Mouse (Mus musculus): Measurements from ENCODE around the gene Rdh16f2. TPM values are rescaled to one million over a fixed set of nuclear protein-coding genes. Genes with fewer than 3 reads are reported as not detected.
"Not testable (repeated sequence)": the region's sequence is repeated elsewhere in the genome, so short reads cannot be mapped to it uniquely, and the experiment has no call there.

Gene Rdh16f2
- polyA plus RNA-seq, 1 experiment = not detected

DNA sequence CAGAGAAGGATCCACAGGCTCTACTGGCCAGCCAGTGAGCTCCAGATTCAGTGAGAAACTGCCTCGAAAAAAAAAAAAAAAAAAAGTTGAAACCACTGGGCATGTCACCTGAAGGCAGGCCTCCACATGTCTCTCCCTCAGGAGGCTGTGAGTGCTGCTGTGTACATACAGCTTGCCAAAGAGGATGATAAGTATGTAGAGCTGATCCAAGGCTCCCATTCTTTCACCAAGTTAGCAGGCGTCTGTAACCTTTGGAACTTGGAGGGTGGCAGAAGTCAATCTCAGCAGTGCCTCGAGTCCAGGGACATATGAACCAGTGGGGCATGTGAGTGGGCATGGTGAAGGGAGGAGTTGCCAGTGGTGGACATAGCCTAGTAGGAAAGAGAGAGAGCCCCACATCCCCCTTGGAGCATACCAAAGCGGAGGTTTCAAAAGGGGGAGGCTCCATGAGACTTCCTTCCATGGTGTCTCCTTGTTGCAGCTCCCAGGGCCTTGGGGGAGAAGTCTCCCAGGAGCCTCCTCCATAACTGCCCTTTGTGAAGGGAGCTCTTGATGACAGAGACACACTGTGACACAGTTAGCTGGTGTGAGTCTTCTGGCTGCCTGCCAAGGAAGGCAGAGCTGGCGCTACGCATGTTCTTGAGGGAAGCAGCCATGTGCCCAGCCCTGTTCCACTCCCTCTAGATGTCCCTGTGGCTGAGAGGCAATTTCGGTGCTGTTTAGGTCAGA is 38.6 kb downstream of the Rdh16f2 start:
- TF ChIP-seq FLI1 (IDR thresholded peaks at IDR 0.05; ENCODE audit: low read length) = no peak
- TF ChIP-seq GATA1 (IDR thresholded peaks at IDR 0.05; ENCODE audit: borderline replicate concordance, low read length) = no peak
- no peaks in the 10 kb centered on the region for H3K4me1 ChIP-seq
- no peak overlapping the region for H3K4me3 ChIP-seq (replicated peaks)
- no peaks in the 10 kb centered on the region for H3K36me3 ChIP-seq (replicated peaks; ENCODE audit: low read length)
- H3K9me3 ChIP-seq = no peaks in the 10 kb centered on the region
- peaks cover 13% of the 10 kb centered on the region for H3K27me3 ChIP-seq (replicated peaks)

DNA sequence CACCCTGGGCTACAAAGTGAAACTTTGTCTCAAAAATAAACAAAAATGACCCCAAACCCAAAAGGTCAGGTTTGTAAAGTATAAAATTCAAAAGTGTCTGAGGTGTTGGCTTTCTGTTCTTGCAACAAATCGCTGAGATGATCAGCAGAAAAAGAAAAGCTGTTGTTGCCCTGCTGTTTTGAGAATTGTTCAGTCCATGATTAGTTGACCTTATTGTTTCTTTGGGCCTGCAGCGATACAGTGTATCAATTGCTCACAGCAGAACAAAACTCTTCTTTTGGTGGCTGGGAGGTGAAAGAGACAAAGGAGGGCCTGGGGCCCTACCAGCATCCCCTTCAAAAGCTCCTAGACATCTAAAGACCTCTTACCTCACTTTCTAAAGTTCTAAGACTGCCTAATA is 39.9 kb downstream of the Rdh16f2 start:
- peaks cover 11% of the 10 kb centered on the region for H3K27me3 ChIP-seq (replicated peaks)
- TF ChIP-seq FLI1 (IDR thresholded peaks at IDR 0.05; ENCODE audit: low read length) (no peak), GATA1 (IDR thresholded peaks at IDR 0.05; ENCODE audit: borderline replicate concordance, low read length) (no peak)
- H3K36me3 ChIP-seq (replicated peaks; ENCODE audit: low read length) = no peaks in the 10 kb centered on the region
- H3K4me1 ChIP-seq = no peaks in the 10 kb centered on the region
- H3K4me3 ChIP-seq (replicated peaks) = no peak overlapping the region
- H3K9me3 ChIP-seq = no peaks in the 10 kb centered on the region

- TF ChIP-seq FLI1 (IDR thresholded peaks at IDR 0.05; ENCODE audit: low read length) (no peak), GATA1 (IDR thresholded peaks at IDR 0.05; ENCODE audit: borderline replicate concordance, low read length) (no peak)
- H3K9me3 ChIP-seq = no peaks in the 10 kb centered on the region
- H3K27me3 ChIP-seq (replicated peaks) = peaks cover 10% of the 10 kb centered on the region
- no peak overlapping the region for H3K4me3 ChIP-seq (replicated peaks)
- H3K36me3 ChIP-seq (replicated peaks; ENCODE audit: low read length) = no peaks in the 10 kb centered on the region
- no peaks in the 10 kb centered on the region for H3K4me1 ChIP-seq
Measured at GRCm38 (mm10) chr10:127907386-127907951, 41.2 kb downstream of the Rdh16f2 start.

GRCm38 (mm10) chr10:127915578-127915977 is 49.3 kb downstream of the Rdh16f2 start:
- Histone ChIP-seq H3K4me3 (replicated peaks) (no peak overlapping the region), H3K36me3 (replicated peaks; ENCODE audit: low read length) (no peaks in the 10 kb centered on the region), H3K4me1 (no peaks in the 10 kb centered on the region), H3K9me3 (peaks cover 12% of the 10 kb centered on the region), H3K27me3 (replicated peaks) (peaks cover 6% of the 10 kb centered on the region)
- TF ChIP-seq GATA1 (IDR thresholded peaks at IDR 0.05; ENCODE audit: borderline replicate concordance, low read length) (no peak), FLI1 (IDR thresholded peaks at IDR 0.05; ENCODE audit: low read length) (no peak)

DNA sequence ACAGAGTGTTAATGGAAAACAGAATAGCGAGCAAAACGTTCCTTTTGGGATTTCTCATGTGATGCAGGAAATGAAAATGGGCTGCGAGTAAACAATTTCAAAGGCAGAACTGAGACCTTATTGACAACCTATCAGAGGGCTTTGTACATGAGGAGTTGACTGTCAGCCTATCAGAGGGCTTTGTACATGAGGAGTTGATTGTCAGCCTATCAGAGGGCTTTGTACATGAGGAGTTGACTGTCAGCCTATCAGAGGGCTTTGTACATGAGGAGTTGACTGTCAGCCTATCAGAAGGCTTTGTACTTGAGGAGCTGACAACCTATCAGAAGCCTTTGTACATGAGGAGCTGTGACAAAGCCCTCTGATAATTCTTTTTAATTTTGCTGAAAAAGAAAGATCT is 50.9 kb downstream of the Rdh16f2 start:
- peaks cover 12% of the 10 kb centered on the region for H3K9me3 ChIP-seq

GRCm38 (mm10) chr10:127917651-127918050 is 51.4 kb downstream of the Rdh16f2 start:
- H3K4me1 ChIP-seq = no peaks in the 10 kb centered on the region
- H3K4me3 ChIP-seq (replicated peaks) = no peak overlapping the region
- H3K9me3 ChIP-seq = peaks cover 12% of the 10 kb centered on the region
- peaks cover 4% of the 10 kb centered on the region for H3K27me3 ChIP-seq (replicated peaks)
- TF ChIP-seq FLI1 (IDR thresholded peaks at IDR 0.05; ENCODE audit: low read length) (no peak), GATA1 (IDR thresholded peaks at IDR 0.05; ENCODE audit: borderline replicate concordance, low read length) (no peak)
- no peaks in the 10 kb centered on the region for H3K36me3 ChIP-seq (replicated peaks; ENCODE audit: low read length)

More for the DNA sequence above, 50.9 kb downstream of the Rdh16f2 start:
- H3K27me3 ChIP-seq (replicated peaks); H3K36me3 ChIP-seq (replicated peaks; ENCODE audit: low read length); H3K4me3 ChIP-seq (replicated peaks); H3K4me1 ChIP-seq: not testable (repeated sequence)

DNA sequence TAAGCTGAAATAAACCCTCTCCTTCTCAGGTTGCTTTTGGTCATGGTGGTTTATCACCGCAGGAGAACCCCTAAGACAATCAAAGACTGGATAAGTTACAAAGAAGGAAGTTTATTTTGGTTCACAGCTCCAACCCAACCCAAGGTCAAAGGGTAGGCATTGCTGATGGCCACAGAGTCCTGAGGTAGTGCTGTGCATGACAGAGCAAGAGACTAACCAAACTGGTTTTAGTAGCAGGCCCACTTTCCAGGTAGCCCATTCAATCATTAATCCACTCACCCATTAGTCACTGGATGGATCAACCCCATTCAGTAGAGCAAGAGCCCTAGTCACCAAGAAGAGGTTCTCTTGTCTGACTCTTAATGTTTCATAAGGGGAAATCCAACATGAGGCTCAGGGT is 56.0 kb downstream of the Rdh16f2 start:
- no peaks in the 10 kb centered on the region for H3K36me3 ChIP-seq (replicated peaks; ENCODE audit: low read length)
- no peaks in the 10 kb centered on the region for H3K4me1 ChIP-seq
- H3K4me3 ChIP-seq (replicated peaks) = no peak overlapping the region
- peaks cover 7% of the 10 kb centered on the region for H3K27me3 ChIP-seq (replicated peaks)
- TF ChIP-seq FLI1 (IDR thresholded peaks at IDR 0.05; ENCODE audit: low read length) = no peak
- TF ChIP-seq GATA1 (IDR thresholded peaks at IDR 0.05; ENCODE audit: borderline replicate concordance, low read length) = no peak
- H3K9me3 ChIP-seq = no peaks in the 10 kb centered on the region

DNA sequence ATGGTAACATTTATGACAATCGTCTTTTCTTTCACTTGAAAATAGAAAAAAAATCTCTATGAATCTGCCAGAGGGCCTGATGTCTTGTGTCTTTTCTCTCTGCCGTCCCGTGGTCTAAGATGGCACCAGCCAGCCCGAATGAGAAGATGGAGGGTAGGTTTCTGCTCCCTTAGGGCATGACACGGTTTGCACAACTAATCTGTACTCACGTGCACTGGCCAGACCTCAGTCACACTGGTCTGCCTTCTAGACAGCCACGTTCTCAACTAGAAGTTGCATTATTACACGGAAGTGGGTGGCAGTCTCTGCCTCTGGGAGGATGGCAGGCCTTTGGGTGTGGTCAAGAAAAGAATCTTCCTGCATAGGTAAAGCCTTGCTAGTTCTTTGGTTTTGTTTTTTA is 56.8 kb downstream of the Rdh16f2 start:
- Histone ChIP-seq H3K27me3 (replicated peaks) (peaks cover 7% of the 10 kb centered on the region), H3K9me3 (no peaks in the 10 kb centered on the region), H3K4me3 (replicated peaks) (no peak overlapping the region), H3K36me3 (replicated peaks; ENCODE audit: low read length) (no peaks in the 10 kb centered on the region), H3K4me1 (no peaks in the 10 kb centered on the region)
- TF ChIP-seq FLI1 (IDR thresholded peaks at IDR 0.05; ENCODE audit: low read length) = no peak
- no peak for TF ChIP-seq GATA1 (IDR thresholded peaks at IDR 0.05; ENCODE audit: borderline replicate concordance, low read length)

GRCm38 (mm10) chr10:127924597-127925378 is 58.5 kb downstream of the Rdh16f2 start:
- Histone ChIP-seq H3K4me3 (replicated peaks) (no peak overlapping the region), H3K36me3 (replicated peaks; ENCODE audit: low read length) (no peaks in the 10 kb centered on the region), H3K9me3 (0 out of 2 replicates have a peak, but pooled peaks cover 5% of the 10 kb centered on the region), H3K4me1 (no peaks in the 10 kb centered on the region), H3K27me3 (replicated peaks) (peaks cover 7% of the 10 kb centered on the region)
- TF ChIP-seq GATA1 (IDR thresholded peaks at IDR 0.05; ENCODE audit: borderline replicate concordance, low read length) = no peak
- TF ChIP-seq FLI1 (IDR thresholded peaks at IDR 0.05; ENCODE audit: low read length) = no peak

Other genes with a start within 250 kb of the Rdh16f2 start
- gene Lrp1, start 245.3 kb upstream of the Rdh16f2 start, polyA plus RNA-seq (2012; ENCODE audit: insufficient read depth, low replicate concordance) = 10.2 and 208 TPM in 2 replicates
- gene Stat6, start 223.5 kb upstream of the Rdh16f2 start, polyA plus RNA-seq (2012; ENCODE audit: insufficient read depth, low replicate concordance) = 33.8 and 70.6 TPM in 2 replicates
- gene Nemp1, start 199.6 kb upstream of the Rdh16f2 start, polyA plus RNA-seq (2012; ENCODE audit: insufficient read depth, low replicate concordance) = 1.5 TPM in 1 of 2 replicates, not detected in the other
- 19.1 and 21.3 TPM in 2 replicates for gene Nab2, start 197.9 kb upstream of the Rdh16f2 start, polyA plus RNA-seq (2012; ENCODE audit: insufficient read depth, low replicate concordance)
- 0.04 TPM in 1 of 2 replicates, not detected in the other for gene Myo1a, start 161.3 kb upstream of the Rdh16f2 start, polyA plus RNA-seq (2012; ENCODE audit: insufficient read depth, low replicate concordance)
- gene Tac2, start 142.0 kb upstream of the Rdh16f2 start, polyA plus RNA-seq (2012; ENCODE audit: insufficient read depth, low replicate concordance) = not detected in 2 replicates
- 0.30 and 0.54 TPM in 2 replicates for gene Zbtb39, start 126.9 kb upstream of the Rdh16f2 start, polyA plus RNA-seq (2012; ENCODE audit: insufficient read depth, low replicate concordance)
- gene Gpr182, start 114.7 kb upstream of the Rdh16f2 start, polyA plus RNA-seq (2012; ENCODE audit: insufficient read depth, low replicate concordance) = not detected in 2 replicates
- not detected in 2 replicates for gene Rdh1, start 106.8 kb upstream of the Rdh16f2 start, polyA plus RNA-seq (2012; ENCODE audit: insufficient read depth, low replicate concordance)
- not detected in 2 replicates for gene Rdh16f1, start 106.7 kb upstream of the Rdh16f2 start, polyA plus RNA-seq (2012; ENCODE audit: insufficient read depth, low replicate concordance)
- gene Rdh9, start 90.1 kb upstream of the Rdh16f2 start, polyA plus RNA-seq (2012; ENCODE audit: insufficient read depth, low replicate concordance) = not detected in 2 replicates
- gene Rdh16, start 65.3 kb upstream of the Rdh16f2 start, polyA plus RNA-seq (2012; ENCODE audit: insufficient read depth, low replicate concordance) = not detected in 2 replicates
- not detected in 2 replicates for gene Rdh19, start 16.5 kb upstream of the Rdh16f2 start, polyA plus RNA-seq (2012; ENCODE audit: insufficient read depth, low replicate concordance)
- gene Rdh7, start 22.3 kb downstream of the Rdh16f2 start, polyA plus RNA-seq (2012; ENCODE audit: insufficient read depth, low replicate concordance) = not detected in 2 replicates
- gene Sdr9c7, start 32.0 kb downstream of the Rdh16f2 start, polyA plus RNA-seq (2012; ENCODE audit: insufficient read depth, low replicate concordance) = not detected in 2 replicates
- gene Hsd17b6, start 141.1 kb downstream of the Rdh16f2 start, polyA plus RNA-seq (2012; ENCODE audit: insufficient read depth, low replicate concordance) = not detected in 2 replicates
- gene Prim1, start 148.7 kb downstream of the Rdh16f2 start, polyA plus RNA-seq (2012; ENCODE audit: insufficient read depth, low replicate concordance) = 2.6 TPM in 1 of 2 replicates, not detected in the other
- 24.2 and 146 TPM in 2 replicates for gene Naca, start 169.1 kb downstream of the Rdh16f2 start, polyA plus RNA-seq (2012; ENCODE audit: insufficient read depth, low replicate concordance)
- 77.9 and 96.2 TPM in 2 replicates for gene Ptges3, start 192.5 kb downstream of the Rdh16f2 start, polyA plus RNA-seq (2012; ENCODE audit: insufficient read depth, low replicate concordance)
- gene Atp5b, start 216.8 kb downstream of the Rdh16f2 start, polyA plus RNA-seq (2012; ENCODE audit: insufficient read depth, low replicate concordance) = 796 and 843 TPM in 2 replicates
- gene Baz2a, start 225.1 kb downstream of the Rdh16f2 start, polyA plus RNA-seq (2012; ENCODE audit: insufficient read depth, low replicate concordance) = 6.9 and 16.7 TPM in 2 replicates